Mouse (Mus musculus): ENCODE measurements around the gene Zbtb22. TPM values are rescaled to one million over a fixed set of nuclear protein-coding genes. Genes with fewer than 3 reads are reported as not detected.
A peak's percentile ranks its signal among the peaks of the same experiment; 100 is the strongest.
"Not testable (repeated sequence)": the region's sequence is repeated elsewhere in the genome, so short reads cannot be mapped to it uniquely, and the experiment has no call there.

Zbtb22 gene
- 21.2 and 26.3 TPM in 2 replicates for polyA plus RNA-seq (2011; ENCODE audit: insufficient read depth, insufficient read length, low replicate concordance, missing spikeins)

GRCm38 (mm10) chr17:33915671-33916250 is at the start of gene Zbtb22, which contains the start of gene Tapbp:
Gene Zbtb22 (plus strand): TSS chr17:33915904.
Gene Tapbp (plus strand): TSS chr17:33915899.
- under 1% methylated on average over 33 of the region's 34 CpGs for WGBS
- Histone ChIP-seq H3K27ac (ENCODE audit: control insufficient read depth, insufficient read depth, low read depth, low read length, poor library complexity) (peak within 1 kb of the TSS; percentile 54), H3K4me3 (replicated peaks; ENCODE audit: control insufficient read depth, low read depth, low read length) (peak within 1 kb of the TSS; percentile 66), H3K4me1 (ENCODE audit: control insufficient read depth, insufficient read depth, low read length) (peaks cover 6% of the 10 kb centered on the region)
- TF ChIP-seq CTCF (IDR thresholded peaks at IDR 0.05; ENCODE audit: control insufficient read depth, insufficient read depth, low read length) = no peak
- peak; percentile 36; the same call in 1 of the 2 replicates for TF ChIP-seq POLR2A (IDR thresholded peaks at IDR 0.05; ENCODE audit: borderline replicate concordance, control insufficient read depth, low read depth, low read length)

- H3K4me1 ChIP-seq (ENCODE audit: control insufficient read depth, insufficient read depth, low read length); H3K4me3 ChIP-seq (replicated peaks; ENCODE audit: control insufficient read depth, low read depth, low read length); H3K27ac ChIP-seq (ENCODE audit: control insufficient read depth, insufficient read depth, low read depth, low read length, poor library complexity): not testable (repeated sequence)
- WGBS = 91% methylated on average over 4 of the region's 12 CpGs
These were observed 42.2 kb upstream of the Zbtb22 start, which contains the start of gene Gm7029 for GRCm38 (mm10) chr17:33873537-33873936. Gene Gm7029 (plus strand): TSS chr17:33873837.

GRCm38 (mm10) chr17:33874411-33874810 is 41.3 kb upstream of the Zbtb22 start:
- Histone ChIP-seq H3K27ac (ENCODE audit: control insufficient read depth, insufficient read depth, low read depth, low read length, poor library complexity) (no peak overlapping the region), H3K4me3 (replicated peaks; ENCODE audit: control insufficient read depth, low read depth, low read length) (no peak overlapping the region), H3K4me1 (ENCODE audit: control insufficient read depth, insufficient read depth, low read length) (no peaks in the 10 kb centered on the region)
- no peak for TF ChIP-seq CTCF (IDR thresholded peaks at IDR 0.05; ENCODE audit: control insufficient read depth, insufficient read depth, low read length)
- TF ChIP-seq POLR2A (IDR thresholded peaks at IDR 0.05; ENCODE audit: borderline replicate concordance, control insufficient read depth, low read depth, low read length) = no peak
- WGBS = 95% methylated on average over 11 of the region's 11 CpGs

GRCm38 (mm10) chr17:33875797-33876196 is 39.9 kb upstream of the Zbtb22 start:
- TF ChIP-seq CTCF (IDR thresholded peaks at IDR 0.05; ENCODE audit: control insufficient read depth, insufficient read depth, low read length) = peak; percentile 24; the same call in 1 of the 2 replicates
- H3K4me1 ChIP-seq (ENCODE audit: control insufficient read depth, insufficient read depth, low read length); H3K27ac ChIP-seq (ENCODE audit: control insufficient read depth, insufficient read depth, low read depth, low read length, poor library complexity); H3K4me3 ChIP-seq (replicated peaks; ENCODE audit: control insufficient read depth, low read depth, low read length): not testable (repeated sequence)
- 81% methylated on average over 5 of the region's 5 CpGs for WGBS

GRCm38 (mm10) chr17:33884320-33884719 is 31.4 kb upstream of the Zbtb22 start:
- not testable (repeated sequence) for H3K27ac ChIP-seq (ENCODE audit: control insufficient read depth, insufficient read depth, low read depth, low read length, poor library complexity); H3K4me3 ChIP-seq (replicated peaks; ENCODE audit: control insufficient read depth, low read depth, low read length); H3K4me1 ChIP-seq (ENCODE audit: control insufficient read depth, insufficient read depth, low read length)
- WGBS = 90% methylated on average over 10 of the region's 11 CpGs

- H3K27ac ChIP-seq (ENCODE audit: control insufficient read depth, insufficient read depth, low read depth, low read length, poor library complexity); H3K4me3 ChIP-seq (replicated peaks; ENCODE audit: control insufficient read depth, low read depth, low read length); H3K4me1 ChIP-seq (ENCODE audit: control insufficient read depth, insufficient read depth, low read length): not testable (repeated sequence)
- 76% methylated on average over 2 of the region's 2 CpGs for WGBS
These were observed 27.9 kb upstream of the Zbtb22 start for GRCm38 (mm10) chr17:33887802-33888201.

GRCm38 (mm10) chr17:33888230-33888629 is 27.5 kb upstream of the Zbtb22 start:
- not testable (repeated sequence) for H3K4me3 ChIP-seq (replicated peaks; ENCODE audit: control insufficient read depth, low read depth, low read length); H3K27ac ChIP-seq (ENCODE audit: control insufficient read depth, insufficient read depth, low read depth, low read length, poor library complexity); H3K4me1 ChIP-seq (ENCODE audit: control insufficient read depth, insufficient read depth, low read length)

- WGBS = under 1% methylated on average over 44 of the region's 44 CpGs
- not testable (repeated sequence) for H3K4me1 ChIP-seq (ENCODE audit: control insufficient read depth, insufficient read depth, low read length)
- peak overlapping the region; percentile 81 for H3K27ac ChIP-seq (ENCODE audit: control insufficient read depth, insufficient read depth, low read depth, low read length, poor library complexity)
These were observed 25.7 kb upstream of the Zbtb22 start for GRCm38 (mm10) chr17:33889941-33890532.

GRCm38 (mm10) chr17:33890533-33891059 is 25.1 kb upstream of the Zbtb22 start, which contains the start of gene Kifc1:
Gene Kifc1 (minus strand): TSS chr17:33890661.
- TF ChIP-seq CTCF (IDR thresholded peaks at IDR 0.05; ENCODE audit: control insufficient read depth, insufficient read depth, low read length) = peak; percentile 99
- peak; percentile 85; the same call in 1 of the 2 replicates for TF ChIP-seq POLR2A (IDR thresholded peaks at IDR 0.05; ENCODE audit: borderline replicate concordance, control insufficient read depth, low read depth, low read length)
- Histone ChIP-seq H3K4me1 (ENCODE audit: control insufficient read depth, insufficient read depth, low read length) (no peaks in the 10 kb centered on the region; the same call in 1 of the 2 replicates), H3K4me3 (replicated peaks; ENCODE audit: control insufficient read depth, low read depth, low read length) (peak within 1 kb of the TSS; percentile 99), H3K27ac (ENCODE audit: control insufficient read depth, insufficient read depth, low read depth, low read length, poor library complexity) (peak within 1 kb of the TSS; percentile 81)
- 1% methylated on average over 49 of the region's 49 CpGs for WGBS

More at GRCm38 (mm10) chr17:33889941-33890532, 25.7 kb upstream of the Zbtb22 start:
- peak overlapping the region; percentile 99 for H3K4me3 ChIP-seq (replicated peaks; ENCODE audit: control insufficient read depth, low read depth, low read length)
